Mouse (Mus musculus) lung, embryonic 16.5 days (tissue): ENCODE measurements at regions not wholly inside any gene's neighbourhood (a gene's known extent, or its start where the extent isn't known, plus 50 kb on each side); places are given as distances from the start of the nearest gene placed in this dataset.

Source experiments
- ATAC-seq: fragments of 200-750 bp; cut with Nextera tagmentation; 2 replicates; pipeline ENCODE4 v1.8.0; 2017; ENCODE audit warnings: low read depth, mild to moderate bottlenecking, moderate library complexity
- H3K27ac ChIP-seq: fragments of 300-500 bp; sonication (generic); 2 replicates; pipeline ENCODE4 v1.5.1; 2014; ENCODE audit warnings: mild to moderate bottlenecking, control low read depth, low read length
- H3K27me3 ChIP-seq: fragments of 300-500 bp; sonication (generic); 2 replicates; pipeline ENCODE4 v1.6.1; 2014; ENCODE audit warnings: low read depth, low read length, mixed read lengths; ENCODE audit not compliant: control insufficient read depth, insufficient read depth
- H3K36me3 ChIP-seq: fragments of 300-500 bp; sonication (generic); 2 replicates; pipeline ENCODE4 v1.6.1; 2014; ENCODE audit warnings: low read length; ENCODE audit not compliant: control insufficient read depth, insufficient read depth
- H3K4me1 ChIP-seq: fragments of 300-500 bp; sonication (generic); replicated peaks from 2 replicates; pipeline ENCODE4 v1.6.1; 2014; ENCODE audit warnings: low read length, mixed read lengths; ENCODE audit not compliant: control insufficient read depth, insufficient read depth
- H3K4me2 ChIP-seq: fragments of 300-500 bp; sonication (generic); 2 replicates; pipeline ENCODE4 v1.6.1; 2014; ENCODE audit warnings: low read depth, low read length, control low read depth
- H3K4me3 ChIP-seq: fragments of 300-500 bp; sonication (generic); 2 replicates; pipeline ENCODE4 v1.5.1; 2014; ENCODE audit warnings: mild to moderate bottlenecking, low read length, control low read depth
- H3K9ac ChIP-seq: fragments of 300-500 bp; sonication (generic); 2 replicates; pipeline ENCODE4 v1.6.1; 2014; ENCODE audit warnings: low read length, control low read depth
- H3K9me3 ChIP-seq: fragments of 300-500 bp; sonication (generic); 2 replicates; pipeline ENCODE4 v1.6.1; 2016; ENCODE audit warnings: low read length; ENCODE audit not compliant: control insufficient read depth
- WGBS: fragments of 180-500 bp; shearing (Covaris S2); extraction: QIAGEN DNeasy Blood & Tissue Kit; methylation state at CpG from one replicate; pipeline ENCODE4 v1.1.7; 2014; 5-methylcytosine and 5-hydroxymethylcytosine counted together

DNA sequence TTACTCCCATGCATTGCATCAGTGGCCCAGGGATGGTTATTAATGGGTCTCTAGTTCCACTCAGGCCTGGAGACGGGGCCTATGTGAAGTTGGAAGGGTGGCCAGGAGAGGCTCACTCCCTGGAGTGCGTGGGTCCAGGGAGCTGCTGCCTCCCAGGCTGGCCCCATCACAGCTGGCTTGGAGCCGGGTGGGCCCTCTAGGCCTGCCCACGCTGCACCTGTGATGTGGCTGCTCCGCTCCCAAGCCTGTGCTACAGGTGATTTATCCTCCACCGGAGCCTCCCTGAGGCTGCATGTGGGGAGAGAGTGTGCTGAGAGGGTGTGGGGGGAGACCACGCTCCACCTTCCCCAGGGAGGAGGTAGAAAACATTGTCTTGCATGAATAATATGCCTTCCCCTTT, 476.3 kb downstream of the Ccdc171 start:
- ATAC-seq, result no peak
- no peak overlapping the region for H3K9ac ChIP-seq
- no peak overlapping the region for H3K4me3 ChIP-seq
- no peak overlapping the region for H3K4me2 ChIP-seq
- no peaks in the 10 kb centered on the region for H3K36me3 ChIP-seq
- no peaks in the 10 kb centered on the region for H3K27me3 ChIP-seq
- no peak overlapping the region for H3K27ac ChIP-seq
- H3K4me1 ChIP-seq, result no peaks in the 10 kb centered on the region
- 78% methylated on average over 7 of the region's 7 CpGs for WGBS
- no peaks in the 10 kb centered on the region for H3K9me3 ChIP-seq

GRCm38 (mm10) chr4:84004055-84004778, 478.9 kb downstream of the Ccdc171 start:
- H3K4me3 ChIP-seq, result no peak overlapping the region
- H3K27ac ChIP-seq, result no peak overlapping the region
- no peaks in the 10 kb centered on the region for H3K36me3 ChIP-seq
- H3K4me2 ChIP-seq, result no peak overlapping the region
- WGBS, result 73% methylated on average over 7 of the region's 7 CpGs
- H3K4me1 ChIP-seq, result no peaks in the 10 kb centered on the region
- ATAC-seq, result no peak
- no peaks in the 10 kb centered on the region for H3K27me3 ChIP-seq
- no peaks in the 10 kb centered on the region for H3K9me3 ChIP-seq
- H3K9ac ChIP-seq, result no peak overlapping the region

GRCm38 (mm10) chr4:84004786-84005382, 479.5 kb downstream of the Ccdc171 start:
- H3K4me1 ChIP-seq, result no peaks in the 10 kb centered on the region
- H3K9me3 ChIP-seq, result no peaks in the 10 kb centered on the region
- H3K4me3 ChIP-seq, result no peak overlapping the region
- H3K36me3 ChIP-seq, result no peaks in the 10 kb centered on the region
- H3K9ac ChIP-seq, result no peak overlapping the region
- no peaks in the 10 kb centered on the region for H3K27me3 ChIP-seq
- ATAC-seq, result no peak
- no peak overlapping the region for H3K27ac ChIP-seq
- whole genome bisulfite sequencing, result 53% methylated on average over 10 of the region's 10 CpGs
- H3K4me2 ChIP-seq, result no peak overlapping the region

- no peaks in the 10 kb centered on the region for H3K27me3 ChIP-seq
- no peaks in the 10 kb centered on the region for H3K36me3 ChIP-seq
- ATAC-seq, result no peak
- H3K4me2 ChIP-seq, result no peak overlapping the region
- no peak overlapping the region for H3K4me3 ChIP-seq
- H3K27ac ChIP-seq, result no peak overlapping the region
- no peak overlapping the region for H3K9ac ChIP-seq
- H3K9me3 ChIP-seq, result no peaks in the 10 kb centered on the region
- H3K4me1 ChIP-seq, result peaks cover 2% of the 10 kb centered on the region; the same call in 1 of the 2 replicates
- 93% methylated on average over 6 of the region's 6 CpGs for WGBS
Measured at GRCm38 (mm10) chr4:84011941-84012340, 486.6 kb downstream of the Ccdc171 start.

- Histone ChIP-seq H3K9ac (no peak overlapping the region), H3K4me1 (peaks cover 27% of the 10 kb centered on the region), H3K9me3 (no peaks in the 10 kb centered on the region), H3K27me3 (no peaks in the 10 kb centered on the region), H3K27ac (no peak overlapping the region), H3K4me2 (no peak overlapping the region), H3K36me3 (no peaks in the 10 kb centered on the region), H3K4me3 (no peak overlapping the region)
- 86% methylated on average over 4 of the region's 4 CpGs for WGBS
- ATAC-seq, result no peak
Measured at GRCm38 (mm10) chr4:84015139-84015538, 489.8 kb downstream of the Ccdc171 start.

DNA sequence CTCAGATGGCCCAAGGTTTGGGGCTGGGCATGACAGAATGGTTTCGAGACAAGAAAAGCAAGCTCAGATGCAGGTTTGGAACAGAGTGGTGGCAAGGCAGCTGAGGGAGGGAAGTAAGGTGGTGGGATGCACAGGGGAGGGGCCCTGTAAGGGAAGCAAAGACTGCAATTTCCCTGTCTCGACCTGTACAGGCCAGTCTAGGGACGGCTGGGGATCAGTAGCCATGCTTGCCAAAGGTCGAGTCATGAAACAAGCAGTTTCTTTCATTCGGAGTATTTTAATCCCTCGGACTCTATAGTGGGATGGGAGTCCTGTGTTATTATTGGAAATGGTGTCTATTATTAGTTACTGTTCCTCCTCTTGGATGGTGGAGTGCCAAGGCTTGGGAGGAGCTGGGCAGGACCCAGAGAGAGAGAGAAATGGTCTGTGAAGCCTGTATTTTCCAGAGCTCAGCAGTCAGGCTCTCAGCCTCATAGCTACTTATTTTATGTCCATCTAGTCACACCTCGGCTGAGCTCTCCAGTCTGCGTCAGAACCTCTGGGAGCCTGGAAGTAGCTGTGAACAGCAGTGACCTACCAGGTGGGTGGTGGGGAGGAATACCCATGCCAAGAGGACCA, 490.3 kb downstream of the Ccdc171 start:
- H3K9ac ChIP-seq, result no peak overlapping the region
- H3K36me3 ChIP-seq, result no peaks in the 10 kb centered on the region
- peaks cover 29% of the 10 kb centered on the region for H3K4me1 ChIP-seq
- 60% methylated on average over 8 of the region's 8 CpGs for WGBS
- no peaks in the 10 kb centered on the region for H3K27me3 ChIP-seq
- no peak overlapping the region for H3K4me3 ChIP-seq
- H3K27ac ChIP-seq, result 0 out of 2 replicates have a peak overlapping the region, but pooled peaks have one; percentile 36
- no peak overlapping the region for H3K4me2 ChIP-seq
- no peaks in the 10 kb centered on the region for H3K9me3 ChIP-seq
- peak; percentile 34; the same call in 1 of the 2 replicates for ATAC-seq

- H3K9me3 ChIP-seq, result no peaks in the 10 kb centered on the region
- ATAC-seq, result peak; percentile 61
- no peak overlapping the region for H3K4me3 ChIP-seq
- 31% methylated on average over 7 of the region's 7 CpGs for WGBS
- H3K36me3 ChIP-seq, result no peaks in the 10 kb centered on the region
- H3K4me1 ChIP-seq, result peaks cover 31% of the 10 kb centered on the region
- H3K4me2 ChIP-seq, result no peak overlapping the region
- no peaks in the 10 kb centered on the region for H3K27me3 ChIP-seq
- peak overlapping the region; percentile 75 for H3K27ac ChIP-seq
- H3K9ac ChIP-seq, result no peak overlapping the region
Measured at GRCm38 (mm10) chr4:84018135-84018534, 492.8 kb downstream of the Ccdc171 start.

DNA sequence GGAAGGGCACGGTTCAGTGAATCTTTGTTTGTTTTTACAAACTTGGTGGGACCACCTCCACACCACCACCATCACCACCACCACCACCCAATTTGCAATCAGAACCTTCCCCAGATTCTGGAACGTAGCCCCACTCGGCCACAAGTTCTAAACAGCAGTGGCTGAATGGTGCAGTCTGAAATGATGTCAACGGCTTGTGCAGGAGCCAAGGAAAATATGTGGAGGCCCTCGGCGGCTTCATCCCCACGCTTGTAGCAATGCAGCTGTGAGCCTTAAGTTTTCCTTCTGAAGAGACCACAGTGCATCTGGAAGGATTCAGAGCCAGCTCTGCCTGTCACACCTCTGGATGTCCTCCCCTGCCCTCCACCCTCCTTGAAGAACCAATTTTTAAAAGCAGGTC, 493.4 kb downstream of the Ccdc171 start:
- H3K4me3 ChIP-seq, result no peak overlapping the region
- H3K9me3 ChIP-seq, result no peaks in the 10 kb centered on the region
- peak; percentile 75 for ATAC-seq
- peaks cover 31% of the 10 kb centered on the region for H3K4me1 ChIP-seq
- no peak overlapping the region for H3K9ac ChIP-seq
- peak overlapping the region; percentile 75 for H3K27ac ChIP-seq
- H3K4me2 ChIP-seq, result no peak overlapping the region
- H3K36me3 ChIP-seq, result no peaks in the 10 kb centered on the region
- 25% methylated on average over 7 of the region's 7 CpGs for WGBS
- H3K27me3 ChIP-seq, result no peaks in the 10 kb centered on the region

DNA sequence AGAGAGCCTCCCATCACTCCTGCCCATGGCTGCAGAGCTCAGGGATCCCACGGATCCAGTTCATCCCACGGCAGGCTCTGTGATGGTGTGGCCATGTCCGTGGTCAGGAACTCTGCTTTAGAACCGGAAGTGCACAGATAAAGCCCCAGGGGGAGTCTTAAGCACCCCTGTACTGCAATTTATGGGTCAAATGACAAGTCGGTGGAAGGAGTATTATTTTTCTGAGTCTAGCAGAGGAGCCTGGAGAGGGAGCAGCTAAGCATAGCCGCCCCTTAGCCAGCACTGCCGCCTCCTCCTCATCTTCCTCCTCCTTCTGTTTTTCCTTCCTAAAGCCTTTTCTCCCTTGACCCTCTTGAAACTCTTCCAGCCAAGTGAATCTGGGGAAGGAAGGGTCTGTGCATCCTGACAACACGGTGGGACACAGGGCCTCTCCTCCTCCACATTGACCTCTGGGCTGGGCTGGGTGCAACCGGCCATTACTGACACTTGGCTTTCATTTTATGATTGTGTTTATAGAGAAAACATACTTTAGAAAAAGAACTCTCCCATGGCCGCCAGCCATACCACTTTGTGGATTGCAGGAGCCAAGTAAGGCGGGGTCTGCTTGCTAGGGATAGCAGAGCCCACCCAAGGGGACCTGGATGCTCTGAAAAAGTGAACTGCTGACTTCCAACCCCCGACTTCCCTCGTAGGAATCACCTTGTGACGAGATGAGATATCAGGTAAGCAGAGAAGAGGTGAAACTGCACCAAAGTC, 494.3 kb downstream of the Ccdc171 start:
- WGBS, result 54% methylated on average over 14 of the region's 14 CpGs
- peaks cover 31% of the 10 kb centered on the region for H3K4me1 ChIP-seq
- no peak overlapping the region for H3K4me3 ChIP-seq
- ATAC-seq, result peak; percentile 27; the same call in 1 of the 2 replicates
- H3K27ac ChIP-seq, result peak overlapping the region; percentile 64
- H3K9me3 ChIP-seq, result no peaks in the 10 kb centered on the region
- H3K9ac ChIP-seq, result 0 out of 2 replicates have a peak overlapping the region, but pooled peaks have one; percentile 9
- H3K36me3 ChIP-seq, result no peaks in the 10 kb centered on the region
- H3K4me2 ChIP-seq, result no peak overlapping the region
- no peaks in the 10 kb centered on the region for H3K27me3 ChIP-seq
